Mouse (Mus musculus): ENCODE measurements around the gene Klk1b1.
"Not testable (repeated sequence)": the region's sequence is repeated elsewhere in the genome, so short reads cannot be mapped to it uniquely, and the experiment has no call there.

The Klk1b1 gene

GRCm38 (mm10) chr7:43966451-43966850 is at the start of gene Klk1b1:
Gene Klk1b1, plus strand, starts transcription at chr7:43966751.
- no peak for ATAC-seq (ENCODE audit: low TSS enrichment)

- ATAC-seq (ENCODE audit: low TSS enrichment): no peak
Observed at GRCm38 (mm10) chr7:43918426-43918825, 48.1 kb upstream of the Klk1b1 start.

DNA sequence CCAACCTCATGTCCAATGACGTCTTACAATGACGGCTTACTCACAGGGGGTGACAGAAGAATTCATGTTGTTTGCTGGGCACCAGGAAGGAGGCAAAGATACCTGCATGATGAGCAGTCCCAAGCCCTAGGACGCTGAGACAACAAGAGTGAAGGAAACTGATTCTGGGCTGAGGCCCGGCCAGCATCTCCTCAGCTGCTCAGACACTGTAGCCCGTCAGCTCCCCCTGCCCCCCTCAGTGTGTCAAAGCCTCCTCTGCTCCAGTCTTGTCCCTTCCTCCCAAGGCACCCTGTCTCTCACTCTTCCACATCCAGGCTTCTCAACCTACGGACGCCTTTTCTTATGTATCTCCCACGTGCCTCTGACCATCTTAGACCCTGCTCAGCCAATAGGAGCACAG is 47.7 kb upstream of the Klk1b1 start:
- ATAC-seq (ENCODE audit: low TSS enrichment): no peak; the same call in 1 of the 2 replicates

GRCm38 (mm10) chr7:43919559-43920451 is 46.7 kb upstream of the Klk1b1 start:
- ATAC-seq (ENCODE audit: low TSS enrichment): peak; percentile 95

GRCm38 (mm10) chr7:43920582-43920981 is 46.0 kb upstream of the Klk1b1 start:
- ATAC-seq (ENCODE audit: low TSS enrichment): no peak

DNA sequence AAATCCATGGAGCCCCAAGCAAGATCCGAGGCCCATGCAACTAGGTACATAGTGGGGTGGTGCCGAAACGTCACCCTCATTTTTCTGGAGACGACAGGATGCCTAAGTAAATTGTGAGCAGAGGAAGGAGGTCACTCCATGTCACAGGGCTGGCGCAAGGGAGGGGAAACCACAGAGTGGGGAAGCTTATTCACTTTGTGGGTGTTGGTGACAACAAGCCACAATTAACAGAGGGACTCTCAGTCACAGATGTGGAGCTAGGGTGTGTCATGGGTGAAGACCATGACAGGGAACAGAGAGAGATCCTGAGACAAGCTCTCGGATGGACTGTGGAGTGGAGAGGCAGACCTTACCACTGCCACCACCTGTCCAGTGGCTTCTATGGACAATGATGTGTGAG is 45.5 kb upstream of the Klk1b1 start:
- no peak for ATAC-seq (ENCODE audit: low TSS enrichment)

- ATAC-seq (ENCODE audit: low TSS enrichment): no peak
Observed at GRCm38 (mm10) chr7:43921941-43922340, 44.6 kb upstream of the Klk1b1 start.

- ATAC-seq (ENCODE audit: low TSS enrichment): no peak
Observed at GRCm38 (mm10) chr7:43925985-43926384, 40.6 kb upstream of the Klk1b1 start.

DNA sequence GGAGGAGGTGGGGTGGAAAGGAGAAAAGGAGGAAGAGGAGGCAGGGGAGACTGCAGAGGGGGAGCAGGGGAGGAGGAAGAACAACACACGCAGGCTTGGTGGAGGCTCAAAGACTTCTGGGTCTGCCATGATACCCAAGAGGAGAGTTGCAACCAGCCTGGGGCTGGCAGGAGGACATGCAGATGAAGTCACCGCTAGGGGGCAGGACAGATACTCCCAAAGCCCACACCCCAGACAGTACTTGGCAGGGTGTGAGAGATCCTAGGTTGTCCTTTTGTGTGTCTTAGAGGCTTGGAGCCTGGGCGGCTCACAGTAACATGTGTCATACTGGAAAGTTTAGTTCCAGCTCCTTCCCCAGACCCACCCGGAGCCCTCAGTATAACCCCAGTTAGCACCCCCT is 38.0 kb upstream of the Klk1b1 start:
- ATAC-seq (ENCODE audit: low TSS enrichment): no peak

- no peak for ATAC-seq (ENCODE audit: low TSS enrichment)
Observed at GRCm38 (mm10) chr7:43932337-43932736, 34.2 kb upstream of the Klk1b1 start.

GRCm38 (mm10) chr7:43933440-43933839 is 33.1 kb upstream of the Klk1b1 start, which contains the start of gene Klk15:
Gene Klk15, plus strand, starts transcription at chr7:43933740.
- no peak for ATAC-seq (ENCODE audit: low TSS enrichment)

GRCm38 (mm10) chr7:43934747-43935146 is 31.8 kb upstream of the Klk1b1 start:
- no peak for ATAC-seq (ENCODE audit: low TSS enrichment)

DNA sequence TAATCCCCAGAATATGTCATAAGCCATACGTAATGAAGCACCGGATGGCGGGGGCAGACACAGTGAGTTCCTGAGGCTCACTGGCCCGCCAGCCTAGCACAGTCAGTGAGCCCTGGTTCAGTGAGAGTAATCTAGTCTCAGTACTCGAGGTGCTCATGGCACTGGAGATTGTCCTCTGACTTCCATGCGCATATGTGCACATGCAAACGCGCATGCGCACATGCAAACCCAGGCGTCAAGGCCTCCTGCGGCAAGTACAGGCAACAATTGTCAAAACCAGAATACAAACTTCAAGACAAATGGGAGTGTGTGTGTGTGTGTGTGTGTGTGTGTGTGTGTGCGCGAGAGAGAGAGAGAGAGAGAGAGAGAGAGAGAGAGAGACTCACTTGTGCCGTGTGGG is 30.0 kb upstream of the Klk1b1 start:
- ATAC-seq (ENCODE audit: low TSS enrichment): no peak

GRCm38 (mm10) chr7:43942293-43942692 is 24.3 kb upstream of the Klk1b1 start:
- ATAC-seq (ENCODE audit: low TSS enrichment): not testable (repeated sequence)

GRCm38 (mm10) chr7:43944727-43945264 is 21.8 kb upstream of the Klk1b1 start:
- no peak for ATAC-seq (ENCODE audit: low TSS enrichment)

GRCm38 (mm10) chr7:43950364-43950763 is 16.2 kb upstream of the Klk1b1 start, which contains the start of gene Klk1b8:
Gene Klk1b8, plus strand, starts transcription at chr7:43950664.
- no peak for ATAC-seq (ENCODE audit: low TSS enrichment)

DNA sequence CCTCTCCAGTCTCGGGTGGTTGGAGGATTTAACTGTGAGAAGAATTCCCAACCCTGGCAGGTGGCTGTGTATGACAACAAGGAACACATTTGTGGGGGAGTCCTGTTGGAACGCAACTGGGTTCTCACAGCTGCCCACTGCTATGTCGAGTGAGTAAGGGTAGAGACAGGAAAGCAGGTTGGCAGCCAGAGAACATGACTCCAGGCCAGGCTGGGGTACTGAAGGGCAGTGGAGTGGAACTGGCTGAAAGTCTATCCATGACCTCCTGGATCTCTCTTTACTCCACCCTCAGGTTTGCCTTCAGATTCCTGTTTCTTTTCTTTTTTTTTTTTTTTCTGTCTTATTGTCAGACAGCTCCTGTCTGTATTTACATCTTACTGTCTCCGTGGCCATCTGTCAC is 13.8 kb upstream of the Klk1b1 start:
- ATAC-seq (ENCODE audit: low TSS enrichment): no peak

GRCm38 (mm10) chr7:43967058-43967457 is 507 bp downstream of the Klk1b1 start:
- ATAC-seq (ENCODE audit: low TSS enrichment): no peak

- no peak for ATAC-seq (ENCODE audit: low TSS enrichment)
Observed at GRCm38 (mm10) chr7:43967612-43968011, 1.1 kb downstream of the Klk1b1 start.

DNA sequence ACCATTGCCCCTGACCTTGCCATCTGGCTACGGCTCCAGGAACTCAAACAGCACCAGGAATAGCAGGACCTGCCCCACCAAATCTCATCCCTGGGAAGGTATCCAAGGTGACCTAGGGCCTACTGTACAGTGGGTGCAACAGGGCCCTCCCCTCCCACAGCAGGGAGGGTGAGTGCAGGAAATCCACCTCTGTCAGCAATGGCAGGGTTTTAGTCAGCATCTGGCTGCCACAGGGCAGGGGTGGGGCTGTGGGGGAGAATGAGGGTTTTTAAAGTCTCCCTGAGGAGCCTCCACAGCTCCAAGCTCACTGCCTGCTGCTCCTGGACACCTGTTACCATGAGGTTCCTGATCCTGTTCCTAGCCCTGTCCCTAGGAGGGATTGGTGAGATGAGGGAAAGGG is 9.2 kb downstream of the Klk1b1 start, which contains the start of gene Klk1b9:
Gene Klk1b9 (plus strand): TSS at position 301 of the 400 bp plus-strand sequence.
- ATAC-seq (ENCODE audit: low TSS enrichment): not testable (repeated sequence)

- no peak for ATAC-seq (ENCODE audit: low TSS enrichment)
Observed at GRCm38 (mm10) chr7:43985657-43986056, 19.1 kb downstream of the Klk1b1 start.

DNA sequence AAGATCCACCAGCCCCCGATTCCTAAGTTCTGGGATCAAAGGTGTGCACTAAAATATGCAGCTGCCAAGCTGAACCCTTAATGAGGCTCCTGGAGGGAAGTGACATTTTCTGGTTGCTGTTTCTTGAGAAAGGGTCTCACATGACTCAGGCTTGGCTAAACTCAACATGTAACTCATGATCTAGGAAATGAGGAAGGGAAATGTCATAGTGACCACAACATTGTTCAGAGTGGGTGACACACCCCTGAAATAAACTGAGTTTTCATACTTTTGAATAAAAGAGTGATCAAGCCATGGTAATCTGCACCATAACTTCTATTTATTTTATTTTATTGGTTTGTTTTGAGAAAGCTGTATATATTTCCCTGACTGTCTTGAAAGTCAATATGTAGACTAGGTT is 28.3 kb downstream of the Klk1b1 start:
- not testable (repeated sequence) for ATAC-seq (ENCODE audit: low TSS enrichment)

DNA sequence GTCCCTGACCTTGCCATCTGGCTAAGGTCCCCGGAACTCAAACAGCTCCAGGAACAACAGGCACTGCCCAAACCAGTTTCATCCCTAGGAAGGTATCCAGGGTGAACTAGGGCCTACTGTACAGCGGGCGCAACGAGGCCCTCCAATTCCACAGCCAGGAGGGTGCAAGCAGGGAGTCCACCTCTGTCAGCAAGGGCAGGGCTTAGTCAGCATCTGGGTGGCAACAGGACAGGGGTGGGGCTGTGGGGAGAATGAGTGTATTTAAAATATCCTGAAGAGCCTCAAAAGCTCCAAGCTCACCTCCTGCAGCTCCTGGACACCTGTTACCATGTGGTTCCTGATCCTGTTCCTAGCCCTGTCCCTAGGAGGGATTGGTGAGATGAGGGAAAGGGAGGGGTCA is 29.0 kb downstream of the Klk1b1 start, which contains the start of gene Klk1b11:
Gene Klk1b11 (plus strand): TSS at position 301 of the 400 bp plus-strand sequence.
- not testable (repeated sequence) for ATAC-seq (ENCODE audit: low TSS enrichment)

Measured in frontal cortex, adult (tissue).